Mouse (Mus musculus) WW6 (cell line): ENCODE measurements around the gene Adgra1.

Source experiments
- DNase-seq: peaks from one replicate; pipeline ENCODE4 v3.0.0-alpha.2; 2013; ENCODE audit warnings: low read depth, low spot score

Gene Adgra1

GRCm38 (mm10) chr7:139905661-139906060 lies 71.7 kb downstream of the Adgra1 start:
- no peak for DNase-seq

DNA sequence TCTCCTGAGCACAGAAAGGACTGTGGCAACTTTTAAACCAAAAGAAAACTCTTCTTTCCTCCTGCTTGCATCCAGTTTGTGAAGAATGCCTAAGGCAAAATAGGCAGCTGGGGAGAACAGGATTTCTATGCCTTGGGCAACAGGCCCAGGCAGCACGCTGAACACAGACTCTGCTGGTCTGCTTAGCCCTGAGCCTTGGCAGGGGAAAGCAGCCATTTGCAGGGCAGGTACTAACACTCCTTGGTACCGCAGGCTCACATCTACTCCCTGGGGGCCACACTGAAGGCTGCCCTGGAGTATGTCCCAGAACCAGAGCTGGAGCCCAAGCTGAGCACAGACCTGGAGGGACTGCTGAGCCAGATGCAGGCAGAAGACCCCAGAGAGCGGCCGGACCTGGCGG lies 74.2 kb downstream of the Adgra1 start:
- no peak for DNase-seq

DNA sequence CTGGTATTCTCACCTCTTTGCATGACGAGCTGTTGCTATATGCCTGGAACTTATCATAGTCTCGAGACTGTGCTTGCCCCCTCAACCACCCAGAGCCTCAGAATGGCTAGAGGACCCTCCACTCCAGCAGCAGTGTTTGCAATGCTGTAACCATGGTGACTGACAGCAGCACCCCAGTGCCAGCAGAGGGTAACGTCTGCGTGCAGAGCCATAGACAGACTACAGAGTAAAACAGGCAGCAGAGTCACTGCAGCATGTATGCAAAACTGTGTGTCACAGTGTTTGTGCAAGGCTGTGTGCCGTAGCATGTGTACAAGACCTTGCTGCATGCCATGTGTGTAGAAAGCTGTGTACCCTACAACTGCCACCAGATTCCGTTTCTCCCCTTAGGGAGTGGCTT lies 75.5 kb downstream of the Adgra1 start:
- no peak for DNase-seq

GRCm38 (mm10) chr7:139910204-139910835 lies 76.3 kb downstream of the Adgra1 start:
- no peak for DNase-seq

DNA sequence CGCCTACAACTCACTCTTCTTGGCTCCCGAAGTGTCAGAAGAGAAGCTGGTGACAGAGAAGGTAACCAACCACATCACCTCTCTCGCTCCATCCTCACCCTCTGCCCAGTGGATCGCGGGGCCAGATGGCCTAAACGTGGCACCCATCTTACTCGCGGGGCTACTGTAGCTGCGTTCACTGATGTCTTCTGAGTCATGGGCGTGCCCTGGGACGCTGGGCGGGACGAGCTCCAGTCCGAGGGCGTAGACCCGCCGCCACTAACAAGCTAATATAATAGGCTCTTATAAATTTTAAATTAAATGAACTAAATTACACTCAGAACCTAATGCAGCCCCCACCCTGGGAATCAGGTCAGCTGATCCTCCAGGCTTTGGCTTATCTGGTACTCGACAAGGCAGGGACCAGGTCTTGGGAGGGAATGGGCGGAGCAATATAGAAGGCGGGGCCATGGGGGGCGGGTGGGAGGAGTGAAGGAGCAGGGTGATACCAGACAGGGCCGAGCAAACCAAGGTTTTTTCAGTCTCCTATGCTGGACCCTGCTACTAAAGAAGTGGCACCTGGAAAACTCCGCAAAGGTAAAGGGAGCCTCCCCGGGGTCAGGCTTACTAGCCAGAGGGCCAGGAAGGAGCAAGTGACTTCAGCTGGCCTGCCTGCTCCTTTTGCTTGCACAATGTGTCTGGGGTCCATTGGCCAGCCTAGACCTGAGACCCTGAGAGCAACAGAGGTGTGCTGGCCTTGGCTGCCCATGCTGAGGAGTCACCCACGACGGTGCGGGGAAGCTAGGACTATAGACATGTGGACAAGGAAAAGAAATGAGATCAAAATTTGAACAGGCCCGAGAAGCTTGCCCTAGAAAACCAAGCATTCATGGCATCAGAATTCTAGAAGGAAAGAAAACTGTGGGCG lies 80.4 kb downstream of the Adgra1 start:
- DNase-seq: no peak

- no peak for DNase-seq
These were observed 81.8 kb downstream of the Adgra1 start for GRCm38 (mm10) chr7:139915646-139916257.

- no peak for DNase-seq
These were observed 82.4 kb downstream of the Adgra1 start for GRCm38 (mm10) chr7:139916345-139916744.

DNA sequence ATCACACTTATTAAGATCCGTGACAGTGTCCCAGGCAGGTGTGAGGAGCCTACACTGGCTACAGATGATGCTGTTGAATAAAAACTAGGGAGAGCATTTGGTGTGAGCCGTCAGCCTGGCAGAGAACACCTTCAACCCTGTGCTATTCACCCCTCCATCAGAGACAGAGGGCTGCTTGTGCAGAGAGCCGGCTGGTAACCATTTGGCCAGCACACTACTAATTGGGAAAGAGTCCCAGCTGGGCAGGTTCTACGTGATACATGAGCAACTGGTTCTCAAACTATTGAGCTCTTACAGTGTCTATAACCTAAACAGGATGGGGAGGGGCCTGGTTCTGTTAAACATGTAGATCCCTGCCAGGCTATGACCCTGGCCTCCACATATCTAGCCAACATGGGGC lies 84.3 kb downstream of the Adgra1 start:
- no peak for DNase-seq
